Mouse (Mus musculus) neural tube, embryonic 15.5 days (tissue): ENCODE results near the gene St6galnac6. TPM values are rescaled to one million over a fixed set of nuclear protein-coding genes. Genes with fewer than 3 reads are reported as not detected.
A peak's percentile ranks its signal among the peaks of the same experiment; 100 is the strongest.

Experiments used
- ATAC-seq: fragments of 200-750 bp; cut with Nextera tagmentation; 2 replicates; pipeline ENCODE4 v1.8.0; 2017; ENCODE audit warnings: mild to moderate bottlenecking, moderate TSS enrichment, moderate library complexity; ENCODE audit not compliant: low FRiP score
- H3K27ac ChIP-seq: fragments of 300-500 bp; sonication (generic); replicated peaks from 2 replicates; pipeline ENCODE4 v1.5.1; 2015; ENCODE audit warnings: mild to moderate bottlenecking, inconsistent platforms
- H3K27me3 ChIP-seq: fragments of 300-500 bp; sonication (generic); replicated peaks from 2 replicates; pipeline ENCODE4 v1.6.1; 2015; ENCODE audit warnings: inconsistent platforms
- H3K36me3 ChIP-seq: fragments of 300-500 bp; sonication (generic); 2 replicates; pipeline ENCODE4 v1.6.1; 2015; ENCODE audit warnings: inconsistent platforms
- H3K4me1 ChIP-seq: fragments of 300-500 bp; sonication (generic); 2 replicates; pipeline ENCODE4 v1.6.1; 2015; ENCODE audit warnings: inconsistent platforms
- H3K4me2 ChIP-seq: fragments of 300-500 bp; sonication (generic); 2 replicates; pipeline ENCODE4 v1.6.1; 2015; ENCODE audit warnings: inconsistent platforms, mild to moderate bottlenecking, moderate library complexity
- H3K4me3 ChIP-seq: fragments of 300-500 bp; sonication (generic); replicated peaks from 2 replicates; pipeline ENCODE4 v1.5.1; 2015; ENCODE audit warnings: mild to moderate bottlenecking, inconsistent platforms
- H3K9ac ChIP-seq: fragments of 300-500 bp; sonication (generic); replicated peaks from 2 replicates; pipeline ENCODE4 v1.6.1; 2015; ENCODE audit warnings: mild to moderate bottlenecking, inconsistent platforms
- H3K9me3 ChIP-seq: fragments of 300-500 bp; sonication (generic); replicated peaks from 2 replicates; pipeline ENCODE4 v1.6.1; 2016; ENCODE audit warnings: inconsistent platforms
- WGBS: fragments of 180-500 bp; shearing (Covaris S2); methylation state at CpG from one replicate; pipeline ENCODE4 v1.1.7; 2015; ENCODE audit warnings: mixed read lengths; 5-methylcytosine and 5-hydroxymethylcytosine counted together
- polyA plus RNA-seq: library from polyadenylated mRNA; unstranded; fragments of >200 nt; fragmentation: Nextera tagmentation; extraction: Ambion mirVana; gene quantifications from 2 replicates; pipeline ENCODE4 v1.2.1, GENCODE M21; 2015

St6galnac6 gene
- polyA plus RNA-seq, 1 experiment from 2014 or later = 14.4 TPM

- Histone ChIP-seq H3K36me3 (no peaks in the 10 kb centered on the region), H3K27ac (no peak overlapping the region), H3K4me1 (0 out of 2 replicates have a peak, but pooled peaks cover 9% of the 10 kb centered on the region), H3K4me3 (no peak overlapping the region), H3K9me3 (no peaks in the 10 kb centered on the region), H3K9ac (no peak overlapping the region), H3K4me2 (no peak overlapping the region), H3K27me3 (no peaks in the 10 kb centered on the region)
- ATAC-seq = no peak
- WGBS = 64% methylated on average over 3 of the region's 3 CpGs
These were observed 46.1 kb downstream of the St6galnac6 start for GRCm38 (mm10) chr2:32645647-32646046.

GRCm38 (mm10) chr2:32646379-32647056, 47.0 kb downstream of the St6galnac6 start, which contains the start of gene Eng:
Eng (plus strand) TSS chr2:32646595.
- Histone ChIP-seq H3K27me3 (no peaks in the 10 kb centered on the region), H3K4me2 (peak within 1 kb of the TSS; percentile 22), H3K4me3 (peak within 1 kb of the TSS; percentile 26), H3K9me3 (no peaks in the 10 kb centered on the region), H3K36me3 (no peaks in the 10 kb centered on the region), H3K27ac (no peak within 1 kb of the TSS), H3K4me1 (0 out of 2 replicates have a peak, but pooled peaks cover 9% of the 10 kb centered on the region), H3K9ac (no peak within 1 kb of the TSS)
- no peak for ATAC-seq
- WGBS = 65% methylated on average over 31 of the region's 31 CpGs

GRCm38 (mm10) chr2:32647366-32647765, 47.9 kb downstream of the St6galnac6 start:
- Histone ChIP-seq H3K4me3 (peak overlapping the region; percentile 26), H3K27ac (no peak overlapping the region), H3K4me1 (0 out of 2 replicates have a peak, but pooled peaks cover 9% of the 10 kb centered on the region), H3K9ac (no peak overlapping the region), H3K27me3 (no peaks in the 10 kb centered on the region), H3K4me2 (peak overlapping the region; percentile 22), H3K36me3 (no peaks in the 10 kb centered on the region), H3K9me3 (no peaks in the 10 kb centered on the region)
- no peak for ATAC-seq
- 91% methylated on average over 7 of the region's 7 CpGs for WGBS

- no peak overlapping the region for H3K9ac ChIP-seq
- WGBS = 36% methylated on average over 7 of the region's 7 CpGs
- peak overlapping the region; percentile 23; the same call in 1 of the 2 replicates for H3K27ac ChIP-seq
- no peaks in the 10 kb centered on the region for H3K36me3 ChIP-seq
- no peaks in the 10 kb centered on the region for H3K9me3 ChIP-seq
- no peak for ATAC-seq
- no peaks in the 10 kb centered on the region; the same call in 1 of the 2 replicates for H3K4me1 ChIP-seq
- H3K27me3 ChIP-seq = no peaks in the 10 kb centered on the region
- H3K4me3 ChIP-seq = no peak overlapping the region
- H3K4me2 ChIP-seq = no peak overlapping the region
These were observed 54.3 kb downstream of the St6galnac6 start for GRCm38 (mm10) chr2:32653764-32654163.

- Histone ChIP-seq H3K9me3 (no peaks in the 10 kb centered on the region), H3K4me1 (no peaks in the 10 kb centered on the region; the same call in 1 of the 2 replicates), H3K27me3 (no peaks in the 10 kb centered on the region), H3K4me3 (no peak overlapping the region), H3K9ac (no peak overlapping the region), H3K36me3 (no peaks in the 10 kb centered on the region), H3K4me2 (no peak overlapping the region), H3K27ac (peak overlapping the region; percentile 18)
- ATAC-seq = no peak
- WGBS = 69% methylated on average over 14 of the region's 14 CpGs
These were observed 55.4 kb downstream of the St6galnac6 start for GRCm38 (mm10) chr2:32654743-32655393.

GRCm38 (mm10) chr2:32655394-32655744, 55.9 kb downstream of the St6galnac6 start:
- Histone ChIP-seq H3K4me1 (no peaks in the 10 kb centered on the region; the same call in 1 of the 2 replicates), H3K36me3 (no peaks in the 10 kb centered on the region), H3K9ac (no peak overlapping the region), H3K27ac (peak overlapping the region; percentile 18), H3K4me3 (no peak overlapping the region), H3K4me2 (no peak overlapping the region), H3K9me3 (no peaks in the 10 kb centered on the region), H3K27me3 (no peaks in the 10 kb centered on the region)
- WGBS = 88% methylated on average over 3 of the region's 3 CpGs
- ATAC-seq = no peak

- ATAC-seq = no peak
- no peaks in the 10 kb centered on the region for H3K9me3 ChIP-seq
- no peaks in the 10 kb centered on the region; the same call in 1 of the 2 replicates for H3K4me1 ChIP-seq
- H3K4me3 ChIP-seq = no peak overlapping the region
- no peaks in the 10 kb centered on the region for H3K27me3 ChIP-seq
- H3K4me2 ChIP-seq = no peak overlapping the region
- 67% methylated on average over 12 of the region's 12 CpGs for WGBS
- no peaks in the 10 kb centered on the region for H3K36me3 ChIP-seq
- H3K27ac ChIP-seq = 0 out of 2 replicates have a peak overlapping the region, but pooled peaks have one; percentile 18
- no peak overlapping the region for H3K9ac ChIP-seq
These were observed 56.3 kb downstream of the St6galnac6 start for GRCm38 (mm10) chr2:32655826-32656225.

- WGBS = 88% methylated on average over 2 of the region's 2 CpGs
- Histone ChIP-seq H3K9ac (no peak overlapping the region), H3K27me3 (no peaks in the 10 kb centered on the region)
These were observed 59.4 kb downstream of the St6galnac6 start for GRCm38 (mm10) chr2:32658873-32659272.

GRCm38 (mm10) chr2:32661509-32662107, 62.1 kb downstream of the St6galnac6 start:
- no peak overlapping the region for H3K4me2 ChIP-seq
- 54% methylated on average over 7 of the region's 7 CpGs for WGBS
- no peak overlapping the region for H3K4me3 ChIP-seq
- no peak overlapping the region for H3K9ac ChIP-seq
- no peaks in the 10 kb centered on the region for H3K27me3 ChIP-seq
- H3K4me1 ChIP-seq = peaks cover 5% of the 10 kb centered on the region; the same call in 1 of the 2 replicates
- no peak for ATAC-seq
- no peaks in the 10 kb centered on the region for H3K9me3 ChIP-seq
- no peaks in the 10 kb centered on the region for H3K36me3 ChIP-seq
- no peak overlapping the region for H3K27ac ChIP-seq

More at GRCm38 (mm10) chr2:32658873-32659272, 59.4 kb downstream of the St6galnac6 start:
- Histone ChIP-seq H3K9me3 (no peaks in the 10 kb centered on the region), H3K4me1 (no peaks in the 10 kb centered on the region; the same call in 1 of the 2 replicates), H3K27ac (no peak overlapping the region), H3K4me2 (no peak overlapping the region), H3K36me3 (no peaks in the 10 kb centered on the region), H3K4me3 (no peak overlapping the region)
- no peak for ATAC-seq

GRCm38 (mm10) chr2:32662291-32662690, 62.8 kb downstream of the St6galnac6 start:
- Histone ChIP-seq H3K36me3 (no peaks in the 10 kb centered on the region), H3K4me1 (peaks cover 5% of the 10 kb centered on the region; the same call in 1 of the 2 replicates), H3K4me3 (no peak overlapping the region), H3K9me3 (no peaks in the 10 kb centered on the region), H3K9ac (no peak overlapping the region), H3K27ac (no peak overlapping the region), H3K27me3 (no peaks in the 10 kb centered on the region), H3K4me2 (no peak overlapping the region)
- 53% methylated on average over 5 of the region's 5 CpGs for WGBS
- no peak for ATAC-seq

- H3K4me2 ChIP-seq = no peak overlapping the region
- H3K27ac ChIP-seq = no peak overlapping the region
- WGBS = 71% methylated on average over 8 of the region's 8 CpGs
- no peak for ATAC-seq
- H3K4me1 ChIP-seq = peaks cover 8% of the 10 kb centered on the region; the same call in 1 of the 2 replicates
- no peaks in the 10 kb centered on the region for H3K9me3 ChIP-seq
- no peaks in the 10 kb centered on the region for H3K36me3 ChIP-seq
- H3K4me3 ChIP-seq = no peak overlapping the region
- H3K9ac ChIP-seq = no peak overlapping the region
- no peaks in the 10 kb centered on the region for H3K27me3 ChIP-seq
These were observed 65.8 kb downstream of the St6galnac6 start for GRCm38 (mm10) chr2:32665345-32665744.
